Mouse (Mus musculus): Measurements from ENCODE around the gene Sgce.

Gene Sgce

GRCm38 (mm10) chr6:4634804-4635203, 112.2 kb downstream of the Sgce start:
- DNase-seq, result no peak

- DNase-seq, result no peak
Measured at GRCm38 (mm10) chr6:4633189-4633588, 113.8 kb downstream of the Sgce start.

GRCm38 (mm10) chr6:4631464-4631863, 115.5 kb downstream of the Sgce start:
- DNase-seq, result no peak

All from liver (tissue).